Mouse (Mus musculus): ENCODE results near the gene Plcd1.

The Plcd1 gene

GRCm38 (mm10) chr9:119091581-119092310 lies 1.6 kb downstream of the Plcd1 start:
- DNase-seq (ENCODE audit: low spot score): no peak

GRCm38 (mm10) chr9:119090462-119090861 lies 2.8 kb downstream of the Plcd1 start:
- no peak for DNase-seq (ENCODE audit: low spot score)

- peak; percentile 40 for DNase-seq (ENCODE audit: low spot score)
Measured at GRCm38 (mm10) chr9:119089437-119089836, 3.9 kb downstream of the Plcd1 start.

GRCm38 (mm10) chr9:119088148-119088801 lies 5.0 kb downstream of the Plcd1 start:
- DNase-seq (ENCODE audit: low spot score): peak; percentile 75

- DNase-seq (ENCODE audit: low spot score): no peak
Measured at GRCm38 (mm10) chr9:119087309-119087708, 6.0 kb downstream of the Plcd1 start.

GRCm38 (mm10) chr9:119086451-119086850 lies 6.9 kb downstream of the Plcd1 start:
- DNase-seq (ENCODE audit: low spot score): no peak

GRCm38 (mm10) chr9:119083966-119084365 lies 9.3 kb downstream of the Plcd1 start:
- no peak for DNase-seq (ENCODE audit: low spot score)

- DNase-seq (ENCODE audit: low spot score): no peak
Measured at GRCm38 (mm10) chr9:119082656-119083430, 10.5 kb downstream of the Plcd1 start.

- DNase-seq (ENCODE audit: low spot score): no peak
Measured at GRCm38 (mm10) chr9:119082039-119082438, 11.3 kb downstream of the Plcd1 start.

GRCm38 (mm10) chr9:119080040-119080675 lies 13.1 kb downstream of the Plcd1 start:
- DNase-seq (ENCODE audit: low spot score): no peak

- DNase-seq (ENCODE audit: low spot score): no peak
Measured at GRCm38 (mm10) chr9:119075685-119076084, 17.6 kb downstream of the Plcd1 start.

GRCm38 (mm10) chr9:119073184-119073895 lies 20.0 kb downstream of the Plcd1 start:
- no peak for DNase-seq (ENCODE audit: low spot score)

- DNase-seq (ENCODE audit: low spot score): no peak
Measured at GRCm38 (mm10) chr9:119071786-119072185, 21.5 kb downstream of the Plcd1 start.

GRCm38 (mm10) chr9:119070173-119070825 lies 23.0 kb downstream of the Plcd1 start:
- DNase-seq (ENCODE audit: low spot score): no peak

GRCm38 (mm10) chr9:119068266-119068665 lies 25.0 kb downstream of the Plcd1 start:
- no peak for DNase-seq (ENCODE audit: low spot score)

- peak; percentile 68 for DNase-seq (ENCODE audit: low spot score)
Measured at GRCm38 (mm10) chr9:119067601-119068000, 25.7 kb downstream of the Plcd1 start.

- no peak for DNase-seq (ENCODE audit: low spot score)
Measured at GRCm38 (mm10) chr9:119064296-119064695, 29.0 kb downstream of the Plcd1 start.

GRCm38 (mm10) chr9:119063036-119063644 lies 30.2 kb downstream of the Plcd1 start:
- no peak for DNase-seq (ENCODE audit: low spot score)

- no peak for DNase-seq (ENCODE audit: low spot score)
Measured at GRCm38 (mm10) chr9:119060701-119061100, 32.6 kb downstream of the Plcd1 start.

- DNase-seq (ENCODE audit: low spot score): no peak
Measured at GRCm38 (mm10) chr9:119058245-119058644, 35.1 kb downstream of the Plcd1 start.

GRCm38 (mm10) chr9:119055336-119055735 lies 38.0 kb downstream of the Plcd1 start:
- DNase-seq (ENCODE audit: low spot score): no peak
